Mouse (Mus musculus) neural tube, embryonic 11.5 days (tissue): ENCODE data around the gene Anxa5. TPM values are rescaled to one million over a fixed set of nuclear protein-coding genes. Genes with fewer than 3 reads are reported as not detected.

Experiments
- ATAC-seq: fragments of 200-750 bp; cut with Nextera tagmentation; 2 replicates; pipeline ENCODE4 v1.8.0; 2017; ENCODE audit warnings: moderate number of reproducible peaks, mild to moderate bottlenecking, moderate TSS enrichment, moderate library complexity; ENCODE audit not compliant: insufficient read depth, low FRiP score, low TSS enrichment
- DNase-seq: peaks from one replicate; pipeline ENCODE4 v3.0.0-alpha.2; 2015; ENCODE audit warnings: low spot score
- H3K27ac ChIP-seq: fragments of 300-500 bp; sonication (generic); 2 replicates; pipeline ENCODE4 v1.5.1; 2014; ENCODE audit warnings: low read depth, mild to moderate bottlenecking, low read length
- H3K27me3 ChIP-seq: fragments of 300-500 bp; sonication (generic); 2 replicates; pipeline ENCODE4 v1.6.1; 2014; ENCODE audit warnings: mild to moderate bottlenecking, low read length, mixed read lengths; ENCODE audit not compliant: control insufficient read depth, insufficient read depth
- H3K36me3 ChIP-seq: fragments of 300-500 bp; sonication (generic); 2 replicates; pipeline ENCODE4 v1.6.1; 2014; ENCODE audit warnings: mild to moderate bottlenecking, low read length, moderate library complexity, mixed read lengths; ENCODE audit not compliant: control insufficient read depth, insufficient read depth
- H3K4me1 ChIP-seq: fragments of 300-500 bp; sonication (generic); 2 replicates; pipeline ENCODE4 v1.6.1; 2014; ENCODE audit warnings: low read length, mixed read lengths; ENCODE audit not compliant: control insufficient read depth, insufficient read depth
- H3K4me2 ChIP-seq: fragments of 300-500 bp; sonication (generic); 2 replicates; pipeline ENCODE4 v1.6.1; 2014; ENCODE audit warnings: low read depth, mild to moderate bottlenecking, moderate library complexity
- H3K4me3 ChIP-seq: fragments of 300-500 bp; sonication (generic); 2 replicates; pipeline ENCODE4 v1.5.1; 2014; ENCODE audit warnings: low read depth, low read length
- H3K9ac ChIP-seq: fragments of 300-500 bp; sonication (generic); 2 replicates; pipeline ENCODE4 v1.6.1; 2014; ENCODE audit warnings: mild to moderate bottlenecking, low read length
- H3K9me3 ChIP-seq: fragments of 300-500 bp; sonication (generic); 2 replicates; pipeline ENCODE4 v1.6.1; 2016; ENCODE audit warnings: low read length; ENCODE audit not compliant: control insufficient read depth
- WGBS: fragments of 180-500 bp; shearing (Covaris S2); extraction: QIAGEN DNeasy Blood & Tissue Kit; methylation state at CpG from one replicate; pipeline ENCODE4 v1.1.7; 2014; 5-methylcytosine and 5-hydroxymethylcytosine counted together
- polyA plus RNA-seq: library from polyadenylated mRNA; unstranded; fragments of >200 nt; fragmentation: Nextera tagmentation; extraction: Ambion mirVana; gene quantifications from 2 replicates; pipeline ENCODE4 v1.2.1, GENCODE M21; 2014

Gene Anxa5
- polyA plus RNA-seq = 133 and 137 TPM in 2 replicates

- peak within 1 kb of the TSS; percentile 79 for H3K9ac ChIP-seq
- peak within 1 kb of the TSS; percentile 60 for H3K4me3 ChIP-seq
- no peaks in the 10 kb centered on the region for H3K27me3 ChIP-seq
- no peaks in the 10 kb centered on the region for H3K36me3 ChIP-seq
- peak within 1 kb of the TSS; percentile 44; the same call in 1 of the 2 replicates for H3K27ac ChIP-seq
- ATAC-seq = peak; percentile 98
- peak within 1 kb of the TSS; percentile 95 for H3K4me2 ChIP-seq
- DNase-seq = peak; percentile 94
- H3K9me3 ChIP-seq = no peaks in the 10 kb centered on the region
- 0% methylated on average over 32 of the region's 32 CpGs for WGBS
- H3K4me1 ChIP-seq = 0 out of 2 replicates have a peak, but pooled peaks cover 5% of the 10 kb centered on the region
Measured at GRCm38 (mm10) chr3:36475532-36476087, at the start of gene Anxa5, which contains the start of gene 1810062G17Rik. Gene Anxa5 (minus strand): TSS chr3:36475894. Gene 1810062G17Rik (plus strand): TSS chr3:36475937.

DNA sequence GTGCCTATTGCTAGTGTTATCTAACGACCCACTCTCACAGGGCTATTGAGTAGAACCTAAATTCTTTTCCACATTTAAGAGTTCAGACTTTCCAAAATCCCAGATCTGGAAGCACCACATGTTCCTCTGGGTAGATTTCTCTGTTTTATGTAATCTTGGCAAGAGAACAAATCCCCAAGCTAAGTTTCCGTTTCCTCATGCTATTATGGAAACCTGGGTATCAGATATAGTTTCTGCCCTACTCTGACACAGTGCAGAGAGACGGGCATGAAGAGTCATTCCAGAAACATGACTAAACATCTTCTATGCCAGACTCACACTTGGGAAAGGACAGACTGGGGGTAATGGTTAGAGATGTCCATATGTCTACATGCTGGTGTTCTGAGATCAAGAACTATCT, 48.8 kb upstream of the Anxa5 start:
- Histone ChIP-seq H3K4me2 (no peak overlapping the region), H3K9ac (no peak overlapping the region), H3K27ac (no peak overlapping the region), H3K36me3 (no peaks in the 10 kb centered on the region), H3K4me1 (no peaks in the 10 kb centered on the region), H3K9me3 (no peaks in the 10 kb centered on the region), H3K4me3 (no peak overlapping the region), H3K27me3 (peaks cover 23% of the 10 kb centered on the region)
- ATAC-seq (no peak), DNase-seq (no peak)
- WGBS = 91% methylated on average over 3 of the region's 3 CpGs

DNA sequence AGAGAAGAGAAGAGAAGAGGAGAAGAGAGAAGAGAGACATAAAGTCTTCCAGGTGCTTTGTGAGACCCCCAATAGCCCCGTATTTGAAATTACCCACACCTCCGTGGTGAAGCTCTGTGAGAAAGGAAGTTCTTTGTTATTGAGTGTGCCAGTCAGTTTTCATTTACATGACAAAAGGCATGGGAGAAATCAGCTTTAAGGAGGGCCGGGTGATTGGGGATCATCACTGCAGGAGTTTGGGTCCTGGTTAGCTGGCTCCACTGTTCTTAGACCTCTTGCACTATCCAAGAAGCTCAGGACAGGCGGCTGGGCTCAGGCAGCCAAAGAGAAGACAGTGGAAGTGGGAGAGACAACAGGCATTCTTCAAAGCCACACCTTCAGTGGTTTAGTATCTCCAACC, 46.4 kb upstream of the Anxa5 start:
- Histone ChIP-seq H3K4me3 (no peak overlapping the region), H3K9me3 (no peaks in the 10 kb centered on the region), H3K9ac (no peak overlapping the region), H3K4me1 (no peaks in the 10 kb centered on the region), H3K27ac (no peak overlapping the region), H3K36me3 (no peaks in the 10 kb centered on the region), H3K27me3 (peaks cover 23% of the 10 kb centered on the region), H3K4me2 (peak overlapping the region; percentile 82)
- 6% methylated on average over 4 of the region's 4 CpGs for WGBS
- DNase-seq = no peak
- ATAC-seq = no peak

DNA sequence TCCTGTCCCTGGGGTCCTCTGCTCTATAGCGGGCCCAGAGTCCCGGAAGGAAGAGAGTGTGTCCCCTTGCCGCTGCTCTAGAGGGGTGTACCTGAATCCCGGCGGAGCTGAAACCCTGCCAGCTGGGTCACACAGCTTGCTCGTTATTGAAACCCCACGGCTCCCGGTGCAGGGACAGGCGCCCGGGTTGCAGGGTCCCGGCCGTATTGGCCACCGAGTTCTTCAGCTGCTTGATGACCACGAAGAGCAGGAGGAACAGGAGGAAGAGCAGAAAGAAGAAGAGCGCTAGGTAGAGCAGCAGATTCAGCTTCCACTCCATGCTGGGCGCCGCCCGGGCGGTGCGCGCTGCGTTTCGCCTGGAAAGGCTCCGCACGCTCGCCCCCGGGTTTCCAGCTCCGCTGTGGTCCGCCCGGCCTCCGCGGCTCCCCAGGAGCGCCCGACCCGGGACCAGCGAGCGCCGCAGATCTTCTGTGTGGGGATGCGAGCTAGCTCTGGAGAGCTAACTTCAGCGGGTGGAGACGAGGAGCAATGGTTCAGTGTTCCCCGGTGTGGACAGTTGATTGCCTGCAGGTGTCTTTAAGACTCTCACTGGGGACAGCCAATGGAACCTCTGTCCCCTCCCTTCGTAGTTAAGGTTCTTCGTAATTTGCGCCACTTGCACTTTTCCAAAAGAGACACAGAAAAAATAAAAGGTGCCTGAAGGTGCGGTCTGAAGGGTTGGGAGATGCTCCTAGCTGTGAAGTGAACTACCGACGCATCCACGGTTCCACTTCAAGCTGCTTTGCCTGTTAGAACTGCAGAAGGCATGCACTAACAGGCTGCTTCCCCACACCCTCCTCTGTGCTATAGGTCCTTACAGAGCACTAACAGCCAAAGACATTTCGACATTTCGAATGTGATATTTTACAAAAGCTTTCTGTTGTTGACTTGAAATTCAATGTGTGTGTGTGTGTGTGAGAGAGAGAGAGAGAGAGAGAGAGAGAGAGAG, 45.7 kb upstream of the Anxa5 start, which contains the start of gene Gm11549:
TSS of gene Gm11549 (minus strand) at position 741 of the 988 bp plus-strand sequence.
- no peaks in the 10 kb centered on the region for H3K36me3 ChIP-seq
- WGBS = under 1% methylated on average over 51 of the region's 51 CpGs
- H3K9ac ChIP-seq = peak within 1 kb of the TSS; percentile 56
- H3K27me3 ChIP-seq = peaks cover 23% of the 10 kb centered on the region
- H3K4me3 ChIP-seq = peak within 1 kb of the TSS; percentile 42
- DNase-seq (peak; percentile 54), ATAC-seq (peak; percentile 31; the same call in 1 of the 2 replicates)
- no peaks in the 10 kb centered on the region for H3K4me1 ChIP-seq
- H3K27ac ChIP-seq = no peak within 1 kb of the TSS
- H3K9me3 ChIP-seq = no peaks in the 10 kb centered on the region
- peak within 1 kb of the TSS; percentile 82 for H3K4me2 ChIP-seq

GRCm38 (mm10) chr3:36516196-36516595, 40.5 kb upstream of the Anxa5 start:
- H3K36me3 ChIP-seq = no peaks in the 10 kb centered on the region
- DNase-seq = no peak
- WGBS = 86% methylated on average over 9 of the region's 9 CpGs

DNA sequence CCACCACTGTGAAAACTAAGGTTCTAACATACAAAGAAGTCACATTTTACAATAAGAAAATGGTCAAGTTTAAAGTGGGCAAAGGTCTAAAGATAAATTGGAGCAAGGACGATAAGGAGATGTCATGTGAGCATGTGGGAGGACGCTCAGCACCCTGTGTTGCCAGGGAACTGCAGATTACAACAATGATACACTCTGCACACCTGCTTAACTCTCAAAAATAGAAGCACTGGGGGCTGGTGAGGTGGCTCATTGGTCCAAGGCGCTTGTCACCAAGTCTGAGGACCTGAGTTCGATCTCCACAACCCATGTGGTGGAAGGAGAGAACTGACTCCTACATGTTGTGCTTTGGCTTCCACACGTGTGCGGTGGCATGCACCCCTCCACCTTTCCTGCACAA, 35.8 kb upstream of the Anxa5 start:
- H3K9ac ChIP-seq = no peak overlapping the region
- ATAC-seq = no peak
- no peaks in the 10 kb centered on the region for H3K36me3 ChIP-seq
- no peak overlapping the region for H3K27ac ChIP-seq
- no peaks in the 10 kb centered on the region for H3K9me3 ChIP-seq
- H3K4me1 ChIP-seq = no peaks in the 10 kb centered on the region
- no peak for DNase-seq
- no peaks in the 10 kb centered on the region for H3K27me3 ChIP-seq
- no peak overlapping the region for H3K4me2 ChIP-seq
- H3K4me3 ChIP-seq = no peak overlapping the region
- WGBS = 91% methylated on average over 6 of the region's 6 CpGs

More at GRCm38 (mm10) chr3:36516196-36516595, 40.5 kb upstream of the Anxa5 start:
- Histone ChIP-seq H3K4me3 (no peak overlapping the region), H3K27me3 (peaks cover 12% of the 10 kb centered on the region), H3K27ac (no peak overlapping the region), H3K9ac (no peak overlapping the region), H3K9me3 (no peaks in the 10 kb centered on the region), H3K4me1 (no peaks in the 10 kb centered on the region), H3K4me2 (no peak overlapping the region)
- ATAC-seq = no peak

GRCm38 (mm10) chr3:36505809-36506735, 30.4 kb upstream of the Anxa5 start:
- H3K4me2 ChIP-seq = no peak overlapping the region
- H3K27ac ChIP-seq = no peak overlapping the region
- no peaks in the 10 kb centered on the region for H3K4me1 ChIP-seq
- no peak overlapping the region for H3K4me3 ChIP-seq
- 69% methylated on average over 10 of the region's 10 CpGs for WGBS
- H3K36me3 ChIP-seq = no peaks in the 10 kb centered on the region
- ATAC-seq = no peak
- H3K27me3 ChIP-seq = no peaks in the 10 kb centered on the region
- DNase-seq = no peak
- no peak overlapping the region for H3K9ac ChIP-seq
- no peaks in the 10 kb centered on the region for H3K9me3 ChIP-seq

GRCm38 (mm10) chr3:36505306-36505705, 29.6 kb upstream of the Anxa5 start:
- Histone ChIP-seq H3K27ac (no peak overlapping the region), H3K4me1 (no peaks in the 10 kb centered on the region), H3K9ac (no peak overlapping the region), H3K36me3 (no peaks in the 10 kb centered on the region), H3K9me3 (no peaks in the 10 kb centered on the region), H3K4me3 (no peak overlapping the region), H3K4me2 (no peak overlapping the region), H3K27me3 (no peaks in the 10 kb centered on the region)
- ATAC-seq (no peak), DNase-seq (no peak)
- 84% methylated on average over 8 of the region's 8 CpGs for WGBS
